Mouse (Mus musculus) neural tube, postnatal 0 days (tissue): ENCODE results near the gene Tlr5. TPM values are rescaled to one million over a fixed set of nuclear protein-coding genes. Genes with fewer than 3 reads are reported as not detected.

ENCODE experiments used
- polyA plus RNA-seq: library from polyadenylated mRNA; unstranded; fragments of >200 nt; fragmentation: Nextera tagmentation; extraction: Ambion mirVana; gene quantifications from 2 replicates; pipeline ENCODE4 v1.2.1, GENCODE M21; 2015

Gene Tlr5
- 0.88 and 0.98 TPM in 2 replicates for polyA plus RNA-seq

DNA sequence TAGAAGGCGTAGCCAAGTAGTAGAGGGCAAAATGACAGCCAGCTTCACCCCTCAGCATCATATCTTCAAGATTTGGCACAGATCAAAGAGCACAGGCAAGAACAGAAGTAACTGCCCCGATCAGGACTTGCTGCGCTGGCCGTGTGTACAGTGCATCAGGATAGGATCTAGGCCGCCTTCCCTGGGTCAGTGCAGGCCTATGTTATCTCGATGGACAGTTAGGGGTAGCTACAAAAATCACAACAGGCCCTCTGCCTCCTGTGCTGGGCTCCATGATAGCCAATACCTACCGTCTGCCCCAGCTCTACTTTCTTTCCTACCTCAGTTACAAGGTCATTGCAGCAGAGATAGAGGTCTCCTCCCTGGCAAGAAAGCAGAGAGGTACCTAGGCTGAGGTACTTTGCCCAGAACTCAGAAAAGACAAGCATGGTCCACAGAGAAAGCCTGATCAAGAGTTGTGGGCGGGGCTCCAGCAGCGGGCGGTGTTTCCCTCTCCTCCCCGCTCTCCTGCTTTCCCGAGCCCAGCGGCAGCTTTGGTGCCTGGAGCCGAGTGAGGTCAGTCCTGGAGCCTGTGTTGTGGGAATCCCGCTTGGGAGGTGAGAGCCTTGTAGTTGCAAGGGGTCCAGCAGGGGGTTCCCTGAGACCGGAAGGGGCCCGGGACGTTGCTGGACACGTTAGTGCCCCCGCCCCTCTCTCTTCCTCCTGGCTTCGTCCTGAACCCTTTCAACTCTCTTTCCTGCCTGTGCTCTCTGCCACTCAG, at the start of gene Tlr5:
Gene Tlr5 (plus strand): TSS at position 502 of the 760 bp plus-strand sequence.

Other genes with a start within 250 kb of the Tlr5 start
- gene Ccdc185, start 205.6 kb upstream of the Tlr5 start, polyA plus RNA-seq: not detected in 2 replicates
- 92.4 and 101 TPM in 2 replicates for gene Susd4, start 190.9 kb upstream of the Tlr5 start, polyA plus RNA-seq